ENCODE assay signal across 8 mouse cellular contexts in the genomic region with DNA sequence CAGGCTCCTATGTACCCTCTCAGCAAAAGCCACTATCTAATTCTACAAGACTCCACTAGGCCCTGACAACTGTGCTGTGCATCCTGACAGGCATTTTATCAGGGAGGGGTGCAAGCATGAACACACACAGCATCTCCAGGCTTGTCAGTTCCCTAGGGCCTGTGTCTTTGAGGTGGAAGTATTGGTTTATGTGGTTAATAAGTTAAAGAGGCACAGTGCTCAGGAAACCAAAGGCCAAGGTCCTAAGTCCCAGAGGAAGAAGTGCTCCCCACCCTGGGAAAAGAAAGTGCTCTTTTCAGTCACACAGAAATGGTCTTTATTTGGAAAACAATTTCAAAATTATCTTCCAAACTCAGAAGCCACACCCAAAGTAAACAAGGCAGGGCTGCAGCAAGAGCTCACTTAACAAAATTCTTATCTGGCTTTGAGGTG. TPM values are rescaled to one million over a fixed set of nuclear protein-coding genes. Genes with fewer than 3 reads are reported as not detected.
DNase-seq lines count a peak whose midpoint lies in the region; ATAC-seq lines count a peak whose summit lies in the region.

No protein-coding gene starts in this region.

- DNase-seq in lung, adult 18-20 months, result no peak
- no peak for DNase-seq in urinary bladder, adult 2 months (ENCODE audit: low spot score)
- DNase-seq in gastrocnemius, postnatal 10 days, result no peak
- no peak for DNase-seq in left cerebral cortex, adult 11 months (ENCODE audit: low spot score)

- H3K27me3 ChIP-seq in lung, embryonic 15.5 days, result peaks cover 9% of the 10 kb centered on the region; the same call in 1 of the 2 replicates
- H3K27me3 ChIP-seq in heart, embryonic 15.5 days, result no peaks in the 10 kb centered on the region
- peaks cover 23% of the 10 kb centered on the region for H3K27me3 ChIP-seq in limb, embryonic 15.5 days
- H3K27me3 ChIP-seq in stomach, embryonic 14.5 days (ENCODE audit: control insufficient read depth, insufficient read depth, low read length), result no peaks in the 10 kb centered on the region

- H3K9ac ChIP-seq in lung, embryonic 15.5 days, result no peak overlapping the region; the same call in 1 of the 2 replicates
- H3K9ac ChIP-seq in heart, embryonic 15.5 days, result peak overlapping the region; percentile 43; the same call in 1 of the 2 replicates
- H3K9ac ChIP-seq in limb, embryonic 15.5 days, result no peak overlapping the region
- H3K9ac ChIP-seq in stomach, embryonic 14.5 days (replicated peaks; ENCODE audit: low read depth, low read length), result no peak overlapping the region

- no peak for ATAC-seq in lung, embryonic 15.5 days (ENCODE audit: borderline replicate concordance, extremely low read depth, low FRiP score, low TSS enrichment)
- ATAC-seq in heart, embryonic 15.5 days (replicated peaks; ENCODE audit: insufficient number of reproducible peaks, insufficient read depth, low FRiP score, low read depth), result no peak
- ATAC-seq in limb, embryonic 15.5 days (ENCODE audit: insufficient number of reproducible peaks, low FRiP score, low TSS enrichment, low read depth), result no peak
- ATAC-seq in stomach, embryonic 14.5 days (ENCODE audit: insufficient number of reproducible peaks, insufficient read depth, low FRiP score, low read depth), result no peak

- H3K36me3 ChIP-seq in lung, embryonic 15.5 days, result 0 out of 2 replicates have a peak, but pooled peaks cover 2% of the 10 kb centered on the region
- peaks cover 9% of the 10 kb centered on the region for H3K36me3 ChIP-seq in heart, embryonic 15.5 days
- peaks cover 11% of the 10 kb centered on the region for H3K36me3 ChIP-seq in limb, embryonic 15.5 days
- no peaks in the 10 kb centered on the region for H3K36me3 ChIP-seq in stomach, embryonic 14.5 days (ENCODE audit: control insufficient read depth, insufficient read depth, low read length)

- H3K4me1 ChIP-seq in lung, embryonic 15.5 days, result peaks cover 11% of the 10 kb centered on the region
- peaks cover 19% of the 10 kb centered on the region for H3K4me1 ChIP-seq in heart, embryonic 15.5 days (replicated peaks)
- peaks cover 18% of the 10 kb centered on the region for H3K4me1 ChIP-seq in limb, embryonic 15.5 days
- H3K4me1 ChIP-seq in stomach, embryonic 14.5 days (ENCODE audit: control insufficient read depth, insufficient read depth, low read length), result peaks cover 6% of the 10 kb centered on the region; the same call in 1 of the 2 replicates

- no peak overlapping the region for H3K27ac ChIP-seq in lung, embryonic 15.5 days
- H3K27ac ChIP-seq in heart, embryonic 15.5 days, result peak overlapping the region; percentile 98
- H3K27ac ChIP-seq in limb, embryonic 15.5 days, result no peak overlapping the region
- no peak overlapping the region for H3K27ac ChIP-seq in stomach, embryonic 14.5 days (ENCODE audit: low read length)

- H3K9me3 ChIP-seq in lung, embryonic 15.5 days, result no peaks in the 10 kb centered on the region
- no peaks in the 10 kb centered on the region for H3K9me3 ChIP-seq in heart, embryonic 15.5 days (replicated peaks)
- H3K9me3 ChIP-seq in limb, embryonic 15.5 days, result no peaks in the 10 kb centered on the region
- no peaks in the 10 kb centered on the region for H3K9me3 ChIP-seq in stomach, embryonic 14.5 days (ENCODE audit: control insufficient read depth, low read depth, low read length)

- peak overlapping the region; percentile 75; the same call in 1 of the 2 replicates for H3K4me3 ChIP-seq in lung, embryonic 15.5 days
- H3K4me3 ChIP-seq in heart, embryonic 15.5 days, result peak overlapping the region; percentile 60
- peak overlapping the region; percentile 95; the same call in 1 of the 2 replicates for H3K4me3 ChIP-seq in limb, embryonic 15.5 days
- peak overlapping the region; percentile 63; the same call in 1 of the 2 replicates for H3K4me3 ChIP-seq in stomach, embryonic 14.5 days (ENCODE audit: low read depth, low read length)

- peak overlapping the region; percentile 82 for H3K4me2 ChIP-seq in lung, embryonic 15.5 days
- peak overlapping the region; percentile 86 for H3K4me2 ChIP-seq in heart, embryonic 15.5 days
- peak overlapping the region; percentile 92; the same call in 1 of the 2 replicates for H3K4me2 ChIP-seq in limb, embryonic 15.5 days
- peak overlapping the region; percentile 67 for H3K4me2 ChIP-seq in stomach, embryonic 14.5 days (replicated peaks; ENCODE audit: low read depth, low read length)

RNA-seq across cellular contexts. Expression of a gene that starts 1.5 kb away (rescaled TPM):
- polyA plus RNA-seq in lung, embryonic 15.5 days (2015; fragmentation: Nextera tagmentation; extraction: Ambion mirVana), result 18.8 and 19.9 TPM in 2 replicates
- polyA plus RNA-seq in heart, embryonic 15.5 days (2015; fragmentation: Nextera tagmentation; extraction: Ambion mirVana), result 39.8 and 49.1 TPM in 2 replicates
- polyA plus RNA-seq in limb, embryonic 15.5 days (2015; fragmentation: Nextera tagmentation; extraction: Ambion mirVana), result 19.0 and 19.6 TPM in 2 replicates
- polyA plus RNA-seq in stomach, embryonic 14.5 days (2014; fragmentation: Nextera tagmentation; extraction: Ambion mirVana), result 21.6 and 26.0 TPM in 2 replicates
- polyA plus RNA-seq in urinary bladder, adult 2 months (2012; rRNA removed), result 20.5 and 21.0 TPM in 2 replicates
- 10 to 100 TPM; 30.7 to 33.6 TPM for total RNA-seq in gastrocnemius, postnatal 10 days (2021)

RNA-seq across cellular contexts. Expression of a gene that starts 8.7 kb away (rescaled TPM):
- 31.7 and 32.1 TPM in 2 replicates for polyA plus RNA-seq in lung, embryonic 15.5 days (2015; fragmentation: Nextera tagmentation; extraction: Ambion mirVana)
- polyA plus RNA-seq in heart, embryonic 15.5 days (2015; fragmentation: Nextera tagmentation; extraction: Ambion mirVana), result 56.7 TPM in 2 replicates
- 37.7 and 43.3 TPM in 2 replicates for polyA plus RNA-seq in limb, embryonic 15.5 days (2015; fragmentation: Nextera tagmentation; extraction: Ambion mirVana)
- polyA plus RNA-seq in stomach, embryonic 14.5 days (2014; fragmentation: Nextera tagmentation; extraction: Ambion mirVana), result 31.7 and 35.2 TPM in 2 replicates
- 52.8 and 75.6 TPM in 2 replicates for polyA plus RNA-seq in urinary bladder, adult 2 months (2012; rRNA removed)
- 10 to 100 TPM; 78.0 to 86.1 TPM for total RNA-seq in gastrocnemius, postnatal 10 days (2021)

RNA-seq across cellular contexts. Expression of a gene that starts 17.2 kb away (rescaled TPM):
- polyA plus RNA-seq in lung, embryonic 15.5 days (2015; fragmentation: Nextera tagmentation; extraction: Ambion mirVana), result 1.00 and 1.4 TPM in 2 replicates
- 0.19 and 0.23 TPM in 2 replicates for polyA plus RNA-seq in heart, embryonic 15.5 days (2015; fragmentation: Nextera tagmentation; extraction: Ambion mirVana)
- 0.29 and 0.58 TPM in 2 replicates for polyA plus RNA-seq in limb, embryonic 15.5 days (2015; fragmentation: Nextera tagmentation; extraction: Ambion mirVana)
- 1.1 and 1.5 TPM in 2 replicates for polyA plus RNA-seq in stomach, embryonic 14.5 days (2014; fragmentation: Nextera tagmentation; extraction: Ambion mirVana)
- 0.94 and 1.7 TPM in 2 replicates for polyA plus RNA-seq in urinary bladder, adult 2 months (2012; rRNA removed)
- 1 to 10 TPM; 3.6 to 7.0 TPM for total RNA-seq in gastrocnemius, postnatal 10 days (2021)

RNA-seq across cellular contexts. Expression of a gene that starts 37.5 kb away (rescaled TPM):
- polyA plus RNA-seq in lung, embryonic 15.5 days (2015; fragmentation: Nextera tagmentation; extraction: Ambion mirVana), result 54.4 and 56.6 TPM in 2 replicates
- polyA plus RNA-seq in heart, embryonic 15.5 days (2015; fragmentation: Nextera tagmentation; extraction: Ambion mirVana), result 28.6 and 42.8 TPM in 2 replicates
- polyA plus RNA-seq in limb, embryonic 15.5 days (2015; fragmentation: Nextera tagmentation; extraction: Ambion mirVana), result 47.7 and 49.6 TPM in 2 replicates
- polyA plus RNA-seq in stomach, embryonic 14.5 days (2014; fragmentation: Nextera tagmentation; extraction: Ambion mirVana), result 48.1 and 49.0 TPM in 2 replicates
- 17.6 and 22.4 TPM in 2 replicates for polyA plus RNA-seq in urinary bladder, adult 2 months (2012; rRNA removed)
- total RNA-seq in gastrocnemius, postnatal 10 days (2021), result 10 to 100 TPM; 15.0 to 18.5 TPM

RNA-seq across cellular contexts. Expression of a gene that starts 37.8 kb away (rescaled TPM):
- polyA plus RNA-seq in lung, embryonic 15.5 days (2015; fragmentation: Nextera tagmentation; extraction: Ambion mirVana), result 41.7 and 44.2 TPM in 2 replicates
- polyA plus RNA-seq in heart, embryonic 15.5 days (2015; fragmentation: Nextera tagmentation; extraction: Ambion mirVana), result 22.7 and 30.6 TPM in 2 replicates
- polyA plus RNA-seq in limb, embryonic 15.5 days (2015; fragmentation: Nextera tagmentation; extraction: Ambion mirVana), result 41.7 and 43.7 TPM in 2 replicates
- 32.9 and 36.4 TPM in 2 replicates for polyA plus RNA-seq in stomach, embryonic 14.5 days (2014; fragmentation: Nextera tagmentation; extraction: Ambion mirVana)
- 30.2 and 34.8 TPM in 2 replicates for polyA plus RNA-seq in urinary bladder, adult 2 months (2012; rRNA removed)
- 10 to 100 TPM; 28.2 to 30.4 TPM for total RNA-seq in gastrocnemius, postnatal 10 days (2021)
